Mouse (Mus musculus): Measurements from ENCODE around the gene Cmtm5. TPM values are rescaled to one million over a fixed set of nuclear protein-coding genes. Genes with fewer than 3 reads are reported as not detected.
"Not testable (repeated sequence)": the region's sequence is repeated elsewhere in the genome, so short reads cannot be mapped to it uniquely, and the experiment has no call there.

Cmtm5 gene
- total RNA-seq, 2 experiments from 2014 or later: 0.25 TPM; not detected in 1

DNA sequence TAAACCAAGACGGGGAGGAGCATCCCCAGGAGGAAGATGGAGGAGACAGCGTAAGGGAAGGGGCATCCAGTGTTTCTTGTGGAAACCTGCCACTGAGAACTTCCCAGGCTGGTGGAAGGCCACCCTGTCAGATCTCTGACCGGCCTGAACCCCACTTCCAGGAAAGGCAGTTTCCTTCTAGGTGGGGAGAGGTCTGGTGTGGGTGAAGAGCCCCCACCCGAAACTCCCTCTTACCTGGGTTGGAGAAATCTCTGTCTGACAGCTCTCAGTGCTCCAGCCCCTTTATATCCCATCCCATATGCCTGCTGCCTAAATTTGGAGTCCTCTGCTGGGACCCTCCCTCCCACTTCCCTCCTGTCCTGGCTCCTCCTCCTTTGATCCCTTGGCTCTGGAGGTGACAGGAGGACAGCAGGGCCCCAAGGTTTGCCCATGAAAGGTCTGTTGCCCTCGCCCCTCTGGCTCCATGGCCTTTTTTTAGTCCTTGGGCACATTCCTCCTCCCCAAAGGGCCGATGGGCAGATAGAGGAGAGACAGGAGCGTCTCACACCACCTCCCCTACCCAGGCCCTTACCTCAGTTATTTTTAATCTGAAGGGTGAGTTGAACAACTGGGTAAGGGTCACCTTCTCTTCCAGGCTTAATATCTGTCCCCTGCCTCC, 30.4 kb downstream of the Cmtm5 start, which contains the start of gene Myh6:
Gene Myh6 (minus strand): TSS at position 608 of the 658 bp plus-strand sequence.
- TF ChIP-seq CTCF (IDR thresholded peaks at IDR 0.05): no peak
- intact Hi-C loops (cut with DNase I): no loop called here
- H3K4me3 ChIP-seq: no peak within 1 kb of the TSS
- no peak within 1 kb of the TSS for H3K27ac ChIP-seq
- DNase-seq: no peak

DNA sequence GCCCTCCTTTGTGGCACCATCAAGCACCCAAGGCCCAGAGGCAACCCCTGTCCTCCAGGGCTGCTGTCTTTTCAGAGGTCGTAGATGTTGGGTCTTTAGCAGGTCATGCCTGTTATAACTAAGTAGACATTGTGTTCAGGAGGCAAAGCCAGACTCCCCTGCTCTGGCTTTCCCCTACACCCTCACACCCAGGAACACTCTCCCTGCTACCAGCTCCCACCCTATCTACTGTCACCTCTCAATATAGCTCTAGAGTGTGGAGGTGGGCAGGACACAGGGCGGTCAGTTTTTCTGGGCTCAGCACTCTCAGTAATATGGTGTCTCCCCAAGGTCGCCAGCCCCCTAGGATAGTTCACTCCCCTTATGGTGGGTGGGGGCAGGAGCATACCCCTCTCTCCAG, 31.8 kb downstream of the Cmtm5 start:
- TF ChIP-seq CTCF (IDR thresholded peaks at IDR 0.05): no peak
- DNase-seq: no peak
- H3K4me3 ChIP-seq: no peak overlapping the region
- intact Hi-C loops (cut with DNase I): no loop called here
- no peak overlapping the region for H3K27ac ChIP-seq

DNA sequence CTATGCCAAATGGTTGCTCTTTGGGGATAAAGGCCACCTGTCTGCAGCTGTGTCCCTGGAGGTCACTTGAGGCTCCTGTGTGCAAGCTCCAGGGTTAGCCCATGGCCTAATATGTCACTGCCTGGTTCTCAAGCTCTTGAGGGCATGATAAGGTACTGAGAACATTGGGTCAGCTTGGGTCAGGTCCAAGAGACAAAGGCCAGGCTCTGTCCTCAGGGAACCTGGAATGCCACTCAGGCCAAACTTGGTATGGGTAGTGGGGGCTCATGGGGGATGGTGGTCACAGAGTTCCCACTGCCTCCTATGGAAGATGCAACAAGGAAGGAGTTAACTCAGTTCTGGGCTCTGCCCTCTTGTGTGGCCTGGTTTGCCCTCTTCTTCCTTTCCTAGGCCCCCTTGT, 32.3 kb downstream of the Cmtm5 start:
- Histone ChIP-seq H3K4me3 (no peak overlapping the region), H3K27ac (no peak overlapping the region)
- intact Hi-C loops (cut with DNase I): no loop called here
- no peak for DNase-seq
- no peak for TF ChIP-seq CTCF (IDR thresholded peaks at IDR 0.05)

DNA sequence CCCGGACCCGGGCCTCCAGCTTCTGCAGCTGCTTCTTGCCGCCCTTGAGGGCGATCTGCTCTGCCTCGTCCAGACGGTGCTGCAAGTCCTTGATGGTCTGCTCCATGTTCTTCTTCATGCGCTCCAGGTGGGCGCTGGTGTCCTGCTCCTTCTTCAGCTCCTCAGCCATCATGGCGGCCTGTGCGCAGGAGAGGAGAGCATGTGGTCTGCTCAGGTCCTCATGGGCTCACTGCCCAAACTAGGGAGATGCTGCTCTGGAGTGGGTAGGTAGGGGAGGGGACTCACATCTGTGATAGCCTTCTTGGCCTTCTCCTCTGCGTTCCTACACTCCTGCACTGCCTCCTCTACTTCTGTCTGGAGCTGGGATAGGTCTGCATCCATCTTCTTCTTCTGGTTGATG, 36.7 kb downstream of the Cmtm5 start:
- H3K27ac ChIP-seq; intact Hi-C loops (cut with DNase I); H3K4me3 ChIP-seq; DNase-seq: not testable (repeated sequence)

DNA sequence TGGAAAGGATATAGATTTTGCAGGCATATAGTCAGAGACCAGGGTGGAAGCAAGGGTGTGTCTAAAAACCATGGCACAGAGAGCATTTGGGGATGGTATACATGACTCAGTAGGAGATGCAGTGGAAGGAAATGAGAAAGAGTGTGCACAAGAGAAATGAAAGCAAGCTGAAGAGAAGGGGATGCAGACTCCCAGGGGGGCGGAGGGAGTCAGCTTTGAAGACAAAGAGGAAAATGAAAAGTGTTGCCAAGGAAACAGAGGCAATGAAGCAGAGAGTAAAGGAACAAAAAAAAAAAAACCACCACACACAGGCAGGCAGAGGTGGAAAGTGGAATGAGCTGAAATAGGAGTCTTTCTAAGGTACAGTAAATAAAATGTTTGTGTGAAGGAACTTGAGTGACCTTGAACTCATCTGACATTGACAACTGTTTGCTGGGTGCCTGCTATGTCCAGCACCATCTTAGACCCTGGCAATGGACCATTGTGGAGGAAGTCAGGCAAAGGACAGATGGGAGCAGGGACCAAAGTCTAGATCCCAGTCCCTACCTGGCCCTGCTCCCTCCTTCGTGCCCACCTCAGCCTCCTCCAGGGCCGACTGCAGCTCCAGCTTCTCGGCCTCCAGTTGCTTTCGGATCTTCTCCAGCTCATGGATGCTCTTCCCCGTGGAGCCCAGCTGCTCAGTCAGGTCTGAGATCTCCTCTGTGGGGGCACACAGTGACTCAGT, 38.2 kb downstream of the Cmtm5 start:
- TF ChIP-seq CTCF (IDR thresholded peaks at IDR 0.05): no peak
- DNase-seq: no peak
- no peak overlapping the region for H3K27ac ChIP-seq
- intact Hi-C loops (cut with DNase I): no loop called here
- no peak overlapping the region for H3K4me3 ChIP-seq

DNA sequence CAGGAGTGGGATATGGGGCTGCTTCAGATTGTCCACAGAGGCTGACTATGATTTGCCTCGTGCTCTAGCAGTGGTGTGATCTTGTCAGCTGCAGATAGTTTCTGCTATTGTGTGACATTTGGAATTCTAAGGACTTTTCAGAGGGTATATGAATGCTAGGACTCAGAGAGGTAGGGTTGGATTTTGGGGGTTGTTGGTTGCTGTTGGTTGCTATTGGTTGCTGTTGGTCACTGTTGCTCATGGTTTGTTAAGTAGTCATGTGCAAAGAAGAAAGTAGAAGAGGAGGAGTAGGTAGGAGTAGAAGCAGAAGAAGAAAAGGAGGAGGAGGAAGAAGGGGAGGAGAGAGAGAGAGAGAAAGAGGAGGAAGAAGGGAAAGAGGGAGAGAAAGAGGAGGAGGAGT, 40.6 kb downstream of the Cmtm5 start, which contains the start of gene Gm17428:
Gene Gm17428 (plus strand): TSS at position 301 of the 400 bp plus-strand sequence.
- no peak for TF ChIP-seq CTCF (IDR thresholded peaks at IDR 0.05)
- no peak for DNase-seq
- no peak within 1 kb of the TSS for H3K27ac ChIP-seq
- intact Hi-C loops (cut with DNase I): loop anchor here (2.0 kb wide), 1 partner anchor 54 kb away; no protein-coding TSS in a partner anchor
- H3K4me3 ChIP-seq: no peak within 1 kb of the TSS

DNA sequence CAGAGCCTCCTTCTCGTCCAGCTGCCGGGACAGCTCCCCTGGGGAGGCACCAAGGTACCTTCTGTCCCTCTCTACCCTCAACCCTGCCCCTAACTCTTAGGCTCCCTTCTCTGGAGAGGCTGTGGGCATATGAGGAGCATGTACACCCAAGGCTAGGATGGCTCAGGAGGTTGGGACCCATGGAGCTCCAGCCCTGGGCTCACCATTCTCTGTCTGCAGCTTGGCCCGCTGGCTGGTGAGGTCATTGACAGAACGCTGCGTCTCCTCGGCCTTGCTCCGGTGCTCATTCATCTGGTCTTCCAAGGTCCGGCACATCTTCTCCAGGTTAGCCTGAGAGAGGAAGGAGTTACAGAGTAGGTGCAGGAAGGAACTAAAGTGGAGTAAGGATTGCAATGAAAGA, 42.6 kb downstream of the Cmtm5 start:
- Histone ChIP-seq H3K4me3 (no peak overlapping the region), H3K27ac (no peak overlapping the region)
- TF ChIP-seq CTCF (IDR thresholded peaks at IDR 0.05): no peak
- intact Hi-C loops (cut with DNase I): no loop called here
- no peak for DNase-seq

DNA sequence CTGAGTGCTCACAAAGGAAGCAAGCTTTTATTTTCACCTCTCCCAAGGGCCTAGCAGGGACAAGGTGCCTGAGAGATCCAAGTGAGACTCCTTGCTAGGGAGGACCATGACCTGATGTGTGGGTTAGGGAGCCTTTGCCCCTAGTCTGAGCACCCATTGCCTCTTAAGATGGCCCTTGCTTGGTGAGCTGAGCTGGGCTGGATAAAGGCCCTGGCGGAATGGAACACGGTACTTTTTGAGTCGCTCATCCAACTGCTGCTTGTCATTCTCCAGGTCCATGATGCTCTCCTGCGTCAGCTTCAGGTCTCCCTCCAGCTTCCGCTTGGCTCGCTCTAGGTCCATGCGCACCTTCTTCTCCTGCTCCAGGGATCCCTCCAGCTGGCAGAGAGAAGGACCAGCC, 45.9 kb downstream of the Cmtm5 start:
- no peak for TF ChIP-seq CTCF (IDR thresholded peaks at IDR 0.05)
- Histone ChIP-seq H3K27ac (no peak overlapping the region), H3K4me3 (no peak overlapping the region)
- no peak for DNase-seq
- intact Hi-C loops (cut with DNase I): no loop called here

DNA sequence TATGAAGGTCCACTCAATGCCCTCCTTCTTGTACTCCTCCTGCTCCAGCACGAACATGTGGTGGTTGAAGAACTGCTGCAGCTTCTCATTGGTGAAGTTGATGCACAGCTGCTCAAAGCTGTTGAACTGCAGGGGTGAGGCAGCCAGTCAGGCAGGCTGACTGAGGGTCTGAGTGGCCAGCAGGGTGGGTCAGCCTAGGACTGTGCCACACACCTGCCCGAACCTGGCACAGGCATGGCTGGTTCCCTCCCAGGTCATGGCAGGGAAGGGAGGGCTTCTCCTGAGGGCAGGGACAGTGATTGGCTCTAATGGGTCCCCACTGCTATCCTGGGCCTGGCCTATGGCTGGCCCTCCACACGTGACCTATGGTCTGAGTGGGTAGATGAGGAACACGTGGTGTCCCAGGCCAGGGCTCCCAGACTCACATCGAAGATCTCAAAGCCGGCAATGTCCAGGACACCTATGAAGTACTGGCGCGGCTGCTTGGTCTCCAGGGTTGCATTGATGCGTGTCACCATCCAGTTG, 52.4 kb downstream of the Cmtm5 start:
- intact Hi-C loops (cut with DNase I); H3K27ac ChIP-seq; H3K4me3 ChIP-seq; DNase-seq: not testable (repeated sequence)

Small RNA genes within 50 kb of the gene (microRNA-seq; reads per million reads assigned to microRNA genes)
- gene Mir208a (36.1 reads per million, percentile 25 among the genes with 10 or more reads in this experiment), gene Mir208b (1,261 reads per million, percentile 79 among the genes with 10 or more reads in this experiment)

Other genes with a start within 250 kb of the Cmtm5 start
- gene Acin1, start 249.3 kb upstream of the Cmtm5 start, total RNA-seq (2021): 10 to 100 TPM; 75.5 to 81.7 TPM
- gene Gm29776, start 237.4 kb upstream of the Cmtm5 start, total RNA-seq (2021): not detected
- gene Cebpe, start 224.1 kb upstream of the Cmtm5 start, total RNA-seq (2021): not detected
- 10 to 100 TPM; 21.4 to 23.6 TPM for gene Slc7a8, start 154.3 kb upstream of the Cmtm5 start, total RNA-seq (2021)
- 1 to 10 TPM; 1.0 to 5.0 TPM for gene Rnf212b, start 122.1 kb upstream of the Cmtm5 start, total RNA-seq (2021)
- gene Homez, start 65.3 kb upstream of the Cmtm5 start, total RNA-seq (2021): 1 to 10 TPM; 3.0 to 5.2 TPM
- gene Ppp1r3e, start 58.7 kb upstream of the Cmtm5 start, total RNA-seq (2021): 1 to 10 TPM; 2.6 to 3.5 TPM
- gene Bcl2l2, start 52.9 kb upstream of the Cmtm5 start, total RNA-seq (2021): 10 to 100 TPM; 23.1 to 26.8 TPM
- 1 to 10 TPM in 1 of 2 experiments, under 1 TPM in 1; 0.56 to 4.4 TPM for gene Gm20521, start 52.8 kb upstream of the Cmtm5 start, total RNA-seq (2021)
- 10 to 100 TPM; 52.5 to 63.3 TPM for gene Pabpn1, start 43.8 kb upstream of the Cmtm5 start, total RNA-seq (2021)
- 1 to 10 TPM; 1.0 to 1.4 TPM for gene Slc22a17, start 23.1 kb upstream of the Cmtm5 start, total RNA-seq (2021)
- 1 to 10 TPM; 1.1 to 1.4 TPM for gene Efs, start 10.1 kb upstream of the Cmtm5 start, total RNA-seq (2021)
- gene Il25, start 3.6 kb upstream of the Cmtm5 start, total RNA-seq (2021): not detected
- 100 to 1,000 TPM; 109 to 348 TPM for gene Myh6, start 30.7 kb downstream of the Cmtm5 start, total RNA-seq (2021)
- not detected for gene Gm17428, start 40.7 kb downstream of the Cmtm5 start, total RNA-seq (2021)
- 1,000 to 10,000 TPM in 1 of 2 experiments, 100 to 1,000 TPM in 1; 520 to 1,662 TPM for gene Myh7, start 58.4 kb downstream of the Cmtm5 start, total RNA-seq (2021)
- 10 to 100 TPM; 18.1 to 19.9 TPM for gene Ngdn, start 79.2 kb downstream of the Cmtm5 start, total RNA-seq (2021)
- gene Zfhx2, start 156.1 kb downstream of the Cmtm5 start, total RNA-seq (2021): 1 to 10 TPM; 5.1 to 6.0 TPM
- 10 to 100 TPM; 12.6 to 14.3 TPM for gene Thtpa, start 158.5 kb downstream of the Cmtm5 start, total RNA-seq (2021)
- 1 to 10 TPM; 5.3 to 6.0 TPM for gene Ap1g2, start 170.3 kb downstream of the Cmtm5 start, total RNA-seq (2021)
- gene Jph4, start 180.7 kb downstream of the Cmtm5 start, total RNA-seq (2021): under 1 TPM in 1 of 2 experiments, not detected in 1; 0.08 TPM